Mouse (Mus musculus): ENCODE measurements at regions not wholly inside any gene's neighbourhood (a gene's known extent, or its start where the extent isn't known, plus 50 kb on each side); places are given as distances from the start of the nearest gene placed in this dataset.

GRCm38 (mm10) chr16:49642696-49643095 lies 56.3 kb upstream of the Ift57 start:
- H3K4me2 ChIP-seq (ENCODE audit: low read length) = no peak overlapping the region
- 84% methylated on average over 1 of the region's 1 CpGs for WGBS
- ATAC-seq (ENCODE audit: low FRiP score, low TSS enrichment) (no peak), DNase-seq (no peak)
- H3K27me3 ChIP-seq (ENCODE audit: control insufficient read depth, insufficient read depth, low read length) = no peaks in the 10 kb centered on the region
- H3K9me3 ChIP-seq (ENCODE audit: control insufficient read depth, low read length) = no peaks in the 10 kb centered on the region
- no peaks in the 10 kb centered on the region for H3K36me3 ChIP-seq (ENCODE audit: control insufficient read depth, insufficient read depth, low read length)
- no peak overlapping the region for H3K27ac ChIP-seq (replicated peaks; ENCODE audit: low read depth, low read length)
- H3K4me1 ChIP-seq (ENCODE audit: control insufficient read depth, insufficient read depth, low read length) = no peaks in the 10 kb centered on the region
- no peak overlapping the region for H3K4me3 ChIP-seq (replicated peaks; ENCODE audit: low read depth, low read length)
- no peak overlapping the region for H3K9ac ChIP-seq (replicated peaks; ENCODE audit: low read length)

- Histone ChIP-seq H3K36me3 (ENCODE audit: control insufficient read depth, insufficient read depth, low read length) (no peaks in the 10 kb centered on the region), H3K4me2 (ENCODE audit: low read length) (no peak overlapping the region), H3K9me3 (ENCODE audit: control insufficient read depth, low read length) (no peaks in the 10 kb centered on the region), H3K4me1 (ENCODE audit: control insufficient read depth, insufficient read depth, low read length) (no peaks in the 10 kb centered on the region), H3K27ac (replicated peaks; ENCODE audit: low read depth, low read length) (no peak overlapping the region), H3K9ac (replicated peaks; ENCODE audit: low read length) (no peak overlapping the region), H3K27me3 (ENCODE audit: control insufficient read depth, insufficient read depth, low read length) (no peaks in the 10 kb centered on the region), H3K4me3 (replicated peaks; ENCODE audit: low read depth, low read length) (no peak overlapping the region)
- DNase-seq (no peak), ATAC-seq (ENCODE audit: low FRiP score, low TSS enrichment) (no peak)
- 93% methylated on average over 1 of the region's 1 CpGs for WGBS
These were observed 54.6 kb upstream of the Ift57 start for GRCm38 (mm10) chr16:49644416-49644815.

GRCm38 (mm10) chr16:49646479-49646878 lies 52.6 kb upstream of the Ift57 start:
- no peak for DNase-seq
- Histone ChIP-seq H3K4me1 (ENCODE audit: control insufficient read depth, insufficient read depth, low read length) (no peaks in the 10 kb centered on the region), H3K9ac (replicated peaks; ENCODE audit: low read length) (no peak overlapping the region), H3K27ac (replicated peaks; ENCODE audit: low read depth, low read length) (no peak overlapping the region), H3K36me3 (ENCODE audit: control insufficient read depth, insufficient read depth, low read length) (no peaks in the 10 kb centered on the region), H3K27me3 (ENCODE audit: control insufficient read depth, insufficient read depth, low read length) (no peaks in the 10 kb centered on the region), H3K4me2 (ENCODE audit: low read length) (no peak overlapping the region), H3K9me3 (ENCODE audit: control insufficient read depth, low read length) (no peaks in the 10 kb centered on the region), H3K4me3 (replicated peaks; ENCODE audit: low read depth, low read length) (no peak overlapping the region)
- ATAC-seq (ENCODE audit: low FRiP score, low TSS enrichment) = no peak

All from midbrain, embryonic 14.5 days (tissue).